Mouse (Mus musculus) kidney, adult 8-10 months (tissue): ENCODE data around the gene Rap1gap2.
"Not testable (repeated sequence)": the region's sequence is repeated elsewhere in the genome, so short reads cannot be mapped to it uniquely, and the experiment has no call there.

Experiments
- DNase-seq, 2 experiments: peaks; one replicate each; pipeline ENCODE4 v3.0.0; 2022

Rap1gap2 gene

DNA sequence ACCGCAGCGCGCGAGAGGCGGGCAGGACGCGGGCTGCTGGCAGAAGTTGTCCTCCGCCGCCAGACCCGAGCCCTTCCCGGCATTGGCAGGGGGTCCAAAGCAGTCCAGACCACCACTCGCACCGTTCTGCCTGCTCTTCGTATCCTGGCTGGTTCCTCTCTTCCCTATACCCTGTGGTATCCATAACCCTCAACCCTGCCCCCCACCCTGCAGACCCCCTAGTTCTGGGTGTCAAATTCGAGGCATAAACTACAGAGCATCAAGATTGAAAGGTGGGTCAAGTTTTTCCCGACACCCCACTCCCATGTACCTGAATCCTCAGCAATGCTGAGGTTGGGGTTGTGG, 9.2 kb upstream of the Rap1gap2 start:
- no peak for DNase-seq

DNA sequence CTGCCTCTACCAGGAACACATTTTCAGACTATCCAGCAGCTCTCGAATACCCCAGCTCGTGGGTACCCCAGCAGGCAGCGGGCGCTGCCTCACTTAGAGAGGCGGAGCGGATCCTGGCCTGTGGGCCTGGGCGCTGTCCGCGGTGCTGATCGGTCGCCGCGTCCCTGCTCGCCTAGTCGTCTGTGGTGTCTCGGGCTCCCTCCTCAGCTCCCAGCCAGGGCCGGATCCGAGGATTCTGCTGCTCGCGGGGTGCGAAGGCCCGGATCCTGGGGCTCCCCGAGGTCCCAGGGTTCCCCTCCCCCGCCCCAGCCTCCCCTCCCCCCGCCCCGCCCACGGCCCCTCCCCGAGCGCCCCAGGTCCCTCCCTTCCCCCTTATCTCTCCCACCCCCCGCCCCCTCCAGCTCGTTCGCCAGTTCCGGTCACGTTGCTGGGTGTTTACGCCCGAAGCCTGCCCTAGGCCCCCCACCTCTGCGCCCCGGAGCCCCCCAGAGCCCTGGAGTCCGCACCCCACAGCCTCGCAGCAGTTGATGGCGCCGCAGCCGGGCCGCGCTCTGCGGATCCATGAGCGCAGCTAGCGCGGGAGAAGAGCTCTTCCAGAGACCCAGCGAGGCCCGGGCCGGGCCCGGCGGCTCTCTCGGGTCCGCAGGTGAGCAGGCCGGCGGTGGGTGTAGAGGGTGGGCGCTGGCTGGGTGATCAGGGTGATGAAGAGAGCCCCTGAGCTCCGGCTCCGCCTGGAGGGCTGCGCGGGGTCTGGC, 8.7 kb upstream of the Rap1gap2 start, which contains the start of gene Ccdc92b:
Gene Ccdc92b, plus strand, starts transcription at position 405 of the 755 bp plus-strand sequence.
- peak; percentile 51 to 83 for DNase-seq

DNA sequence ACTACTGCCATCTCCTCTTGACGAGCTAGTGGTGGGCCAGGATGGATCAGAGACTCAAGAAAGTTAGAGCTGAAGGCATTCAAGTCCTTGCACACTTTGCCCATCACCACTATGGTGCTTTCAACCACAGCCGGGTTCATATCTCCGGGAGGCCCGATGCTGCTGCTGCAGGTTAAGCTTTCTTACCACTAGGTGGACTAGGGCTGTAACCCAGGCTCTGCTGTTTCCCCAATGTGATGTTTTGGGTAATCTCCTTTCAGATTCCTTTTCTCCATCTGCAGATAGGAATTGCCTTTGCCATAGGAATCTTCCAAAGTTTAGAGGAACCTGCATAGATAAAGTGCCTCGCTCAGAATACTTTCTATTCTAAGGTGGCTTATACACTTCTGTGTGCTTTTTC, 4.9 kb upstream of the Rap1gap2 start:
- no peak for DNase-seq

DNA sequence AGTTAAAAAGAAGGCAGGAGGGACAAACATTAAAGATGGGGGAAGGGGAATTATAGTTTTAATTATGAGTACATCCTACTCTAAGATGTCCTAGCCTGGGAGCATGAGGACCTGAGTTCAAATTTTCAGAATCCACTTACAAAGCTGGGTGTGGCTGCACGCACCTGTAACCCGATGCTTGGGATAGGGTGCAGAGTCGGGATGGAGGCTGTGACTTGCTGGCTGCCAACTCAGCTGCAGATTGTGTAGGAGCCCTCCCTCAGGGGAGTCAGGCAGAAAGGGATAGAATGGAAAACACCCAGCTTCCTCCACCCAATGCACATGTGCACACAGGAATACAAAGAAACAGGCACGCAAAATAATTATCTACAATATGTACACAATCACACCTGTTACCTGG, 2.7 kb upstream of the Rap1gap2 start:
- DNase-seq, result no peak

DNA sequence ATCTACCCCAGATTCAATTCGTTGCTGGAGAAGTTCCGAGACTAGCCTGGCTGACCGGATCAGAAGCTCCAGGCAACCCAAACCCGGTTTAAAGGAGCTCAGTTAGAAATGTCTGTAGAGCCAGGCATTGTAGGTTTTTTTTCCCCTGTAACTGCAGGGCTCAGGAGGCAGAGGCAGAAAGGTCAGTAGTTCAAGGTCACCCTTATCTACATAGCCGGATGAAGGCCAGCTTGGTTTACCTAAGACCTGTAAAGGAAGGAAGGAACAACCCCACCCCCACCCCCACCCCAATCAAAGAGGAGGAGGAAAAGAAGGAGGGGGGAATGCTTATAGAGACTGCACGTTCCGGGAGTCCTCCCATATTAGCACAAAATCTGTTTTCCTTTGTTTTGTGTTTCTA, 722 bp upstream of the Rap1gap2 start:
- no peak for DNase-seq

DNA sequence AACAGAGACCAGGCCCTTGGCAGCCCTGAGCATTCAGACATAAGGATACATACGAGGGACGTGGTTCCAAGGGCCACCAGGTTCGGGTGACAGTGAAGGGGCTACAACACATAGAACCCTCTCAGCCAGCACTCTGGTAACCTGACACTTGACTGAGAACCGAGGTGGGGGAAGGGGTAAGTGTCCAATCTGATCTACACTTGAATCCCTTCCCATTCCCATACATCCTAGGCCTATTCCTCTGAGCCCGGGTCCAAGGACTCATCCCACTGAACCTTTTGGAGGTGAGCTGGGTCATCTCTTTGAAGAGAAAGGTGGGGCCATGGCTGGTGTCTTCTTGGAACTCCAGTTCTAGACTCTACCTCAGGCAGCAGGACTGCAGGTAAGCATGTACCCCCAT, 647 bp downstream of the Rap1gap2 start:
- DNase-seq, result no peak

DNA sequence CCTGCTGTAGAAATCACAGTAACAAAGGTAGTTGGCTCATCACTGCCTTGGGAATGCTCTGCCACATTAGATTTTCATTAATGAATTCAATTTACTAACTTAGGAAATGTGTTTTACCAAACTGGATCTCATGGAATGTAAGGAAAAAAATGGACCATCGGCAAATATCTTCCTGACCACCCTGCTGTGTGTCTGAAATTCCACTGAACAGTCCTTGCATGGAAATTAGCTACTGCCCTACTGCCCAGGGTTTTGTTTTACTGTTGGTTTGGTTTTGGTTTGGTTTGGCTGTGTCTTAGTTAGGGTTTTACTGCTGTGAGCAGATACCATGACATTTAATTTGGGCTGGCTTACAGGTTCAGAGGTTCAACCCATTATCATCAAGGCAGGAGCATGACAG, 8.4 kb downstream of the Rap1gap2 start:
- no peak for DNase-seq

DNA sequence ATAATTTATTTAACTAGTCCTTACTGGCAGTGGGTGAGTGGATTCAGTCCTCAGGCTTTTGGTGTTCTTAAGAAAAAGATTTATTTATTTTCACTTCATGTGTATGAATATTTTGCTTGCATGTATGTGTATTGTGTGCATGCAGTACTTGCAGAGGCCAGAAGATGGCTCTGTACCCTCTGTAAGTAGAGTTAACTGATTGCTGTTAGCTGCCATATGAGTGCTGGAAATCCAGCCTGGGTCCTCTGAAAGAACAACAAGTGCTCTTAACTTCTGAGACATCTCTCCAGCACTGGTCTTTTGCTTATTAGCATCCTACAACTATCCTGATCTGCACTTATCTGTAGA, 12.8 kb downstream of the Rap1gap2 start:
- DNase-seq, result no peak

DNA sequence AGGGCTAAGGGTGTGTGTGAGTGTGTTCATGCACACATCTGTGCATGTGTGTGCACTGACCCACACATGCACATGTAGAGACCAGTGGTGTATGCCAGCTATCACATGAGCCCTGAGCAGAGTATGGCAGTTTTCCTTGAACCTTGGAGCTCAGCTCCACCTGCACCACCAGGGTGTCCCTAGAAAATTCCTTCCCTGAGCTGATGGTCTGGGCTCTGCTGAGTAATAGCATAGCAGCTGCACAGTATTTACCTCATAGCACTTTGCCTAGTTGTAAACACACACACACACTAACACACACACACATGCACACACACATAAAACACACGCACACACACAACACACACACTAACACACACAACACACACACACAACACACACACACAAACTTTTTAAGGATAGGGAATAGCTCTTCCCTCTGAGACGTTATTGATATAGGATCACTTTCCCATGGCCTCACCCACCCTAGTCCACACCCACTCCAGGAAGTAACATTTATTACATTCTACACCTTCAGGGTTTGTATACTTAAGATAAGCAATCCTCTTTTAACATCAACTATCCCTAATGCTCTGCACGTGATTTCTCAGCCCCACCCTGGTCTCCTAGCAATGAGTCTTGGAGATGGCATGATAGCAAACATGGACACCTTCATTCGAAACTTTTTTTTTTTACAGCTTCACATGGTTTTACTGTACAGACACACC, 13.3 kb downstream of the Rap1gap2 start:
- no peak for DNase-seq

DNA sequence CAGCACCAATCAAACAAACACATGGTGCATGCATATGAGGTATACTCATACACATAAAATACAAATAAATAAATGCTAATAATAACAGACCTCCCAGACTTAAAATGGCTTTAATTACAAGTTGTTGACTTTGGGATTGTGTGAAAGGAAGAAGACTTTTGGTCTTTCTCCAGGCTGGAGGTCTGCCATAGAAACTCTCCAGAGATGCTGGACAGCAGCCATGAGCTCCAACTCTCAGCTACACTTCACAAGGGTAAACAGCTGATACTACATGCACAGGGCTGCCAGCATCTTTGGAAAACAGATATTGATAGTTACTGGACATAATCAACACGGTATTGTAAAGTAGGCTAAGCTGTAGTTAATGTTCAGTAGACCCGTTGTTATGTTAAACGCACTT, 18.5 kb downstream of the Rap1gap2 start:
- no peak for DNase-seq

DNA sequence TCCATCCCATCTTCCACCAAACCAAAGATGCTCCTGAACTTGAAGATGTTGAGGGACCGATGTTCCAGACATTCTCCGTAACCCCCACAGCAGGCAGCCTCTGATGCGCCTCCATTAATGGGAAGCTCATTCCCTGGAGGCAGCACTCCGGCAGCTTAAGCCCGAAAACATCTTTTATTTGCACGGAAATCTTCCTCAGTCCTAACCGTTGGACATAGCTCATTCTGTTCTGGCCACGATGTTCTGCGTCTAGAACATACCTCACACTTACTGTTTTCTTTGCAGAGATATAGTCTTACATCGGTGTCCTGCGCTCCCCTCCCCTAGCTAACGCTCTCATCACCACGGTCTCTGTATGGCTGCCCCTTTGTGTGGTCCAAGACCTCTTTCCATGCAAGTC, 20.0 kb downstream of the Rap1gap2 start:
- no peak for DNase-seq

DNA sequence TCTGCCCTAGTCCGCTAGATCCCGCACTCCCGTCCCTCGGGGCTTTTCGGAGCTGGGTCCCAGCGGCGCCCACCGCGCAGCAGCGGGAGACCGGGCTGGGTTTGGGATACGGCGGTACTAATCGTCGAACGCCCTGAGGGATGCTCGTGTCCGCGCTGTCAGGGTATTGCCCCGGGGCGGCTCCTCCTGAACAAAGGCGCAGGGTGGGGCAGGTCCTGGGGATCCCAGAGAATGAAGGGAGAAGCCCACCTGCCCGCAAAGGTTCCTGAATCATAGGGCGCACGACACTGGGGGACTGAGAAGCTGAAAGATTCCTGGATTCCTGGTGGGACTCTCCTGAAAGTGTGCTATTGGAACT, 20.5 kb downstream of the Rap1gap2 start:
- DNase-seq, result no peak

DNA sequence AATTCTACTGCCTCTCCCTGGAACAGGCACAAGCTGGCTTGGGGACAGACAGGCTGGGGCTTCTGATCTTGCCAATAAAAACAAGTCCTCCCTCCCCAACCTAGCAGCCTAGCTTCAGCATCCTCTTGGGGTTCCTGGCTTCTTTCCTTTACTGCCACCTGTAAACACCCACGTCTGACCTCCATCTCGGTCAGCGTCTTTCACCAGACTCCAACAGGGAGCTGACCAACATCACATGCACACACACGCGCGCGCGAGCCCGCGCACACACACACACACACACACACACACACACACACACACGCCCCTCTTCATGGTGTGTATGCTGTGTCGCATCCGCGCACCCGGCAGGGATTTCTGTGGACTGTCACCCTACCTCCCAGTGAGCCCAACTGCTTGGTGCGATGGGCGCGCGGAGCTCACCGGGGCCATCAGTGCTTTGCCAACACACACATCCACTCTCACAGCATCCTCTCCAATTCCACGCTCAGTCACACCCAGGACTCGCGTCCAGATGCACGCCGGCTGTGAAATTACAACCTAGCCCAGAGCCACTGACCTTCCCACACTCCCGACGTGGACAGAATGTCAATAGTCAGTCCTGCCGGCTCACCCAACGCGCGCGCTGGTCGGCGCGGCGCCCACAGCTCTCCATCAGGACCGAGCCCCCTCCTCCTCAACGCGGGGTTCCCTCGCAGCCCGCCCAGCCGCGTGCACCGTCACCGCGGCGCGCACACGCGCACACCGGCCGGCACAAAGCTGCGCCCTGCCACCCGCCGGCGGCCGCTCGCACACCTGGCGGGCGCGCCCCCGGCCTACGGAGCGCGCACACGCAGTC, 21.1 kb downstream of the Rap1gap2 start:
- no peak for DNase-seq

DNA sequence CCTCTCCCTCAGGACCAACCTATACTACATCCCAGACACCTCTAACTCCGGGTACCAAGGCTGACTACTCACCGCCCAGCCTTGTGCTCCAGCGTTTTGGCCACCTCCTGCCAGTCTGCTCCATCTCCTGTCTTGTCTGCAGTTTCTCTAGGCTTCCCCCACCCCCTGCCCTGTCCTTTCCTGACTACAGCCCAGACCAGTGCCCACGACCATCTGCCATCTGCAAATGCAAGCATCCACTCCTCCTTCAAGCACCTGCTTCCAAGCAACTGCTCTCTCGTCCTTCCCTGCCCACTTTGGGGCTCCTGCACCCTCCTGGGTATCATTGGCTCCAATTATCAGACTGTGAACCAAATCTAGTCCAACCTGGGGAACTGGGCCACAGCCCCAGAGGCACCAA, 24.3 kb downstream of the Rap1gap2 start:
- DNase-seq, result no peak

DNA sequence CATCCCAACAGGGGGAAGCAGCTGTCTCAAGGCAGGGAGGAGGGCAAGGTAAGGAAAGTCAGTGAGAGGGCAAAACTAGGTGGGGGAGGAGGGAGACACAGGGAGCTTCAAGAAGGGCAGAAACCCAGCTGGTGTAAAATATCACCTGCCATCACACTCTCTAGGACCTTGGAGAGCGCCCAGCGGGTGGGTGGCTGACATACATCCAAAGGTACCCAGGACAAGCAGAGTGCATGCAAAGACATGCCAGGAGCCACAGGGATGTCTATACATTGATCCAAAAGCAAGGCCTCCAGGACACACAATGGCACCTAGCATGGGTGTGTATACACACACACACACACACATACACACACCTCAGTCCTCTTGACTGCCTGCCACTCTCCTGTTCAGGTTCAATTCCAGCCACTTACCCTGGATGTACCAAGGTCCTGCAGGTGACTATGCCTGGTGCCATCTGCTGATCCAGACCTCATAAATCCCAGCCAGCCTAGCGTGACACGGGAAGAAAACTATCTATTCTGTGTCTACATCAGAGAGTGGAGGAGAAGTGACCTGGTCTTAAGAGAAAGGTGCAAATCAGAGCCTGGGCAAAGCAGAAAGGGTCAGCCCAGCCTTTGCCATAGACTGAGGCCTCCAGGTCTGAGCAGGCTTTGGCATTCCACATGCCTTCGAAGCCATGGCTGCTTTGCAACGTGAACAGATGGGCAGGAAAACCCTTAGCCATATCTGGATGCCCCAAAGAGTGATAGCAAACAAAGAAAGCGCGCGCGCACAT, 25.6 kb downstream of the Rap1gap2 start:
- no peak for DNase-seq

DNA sequence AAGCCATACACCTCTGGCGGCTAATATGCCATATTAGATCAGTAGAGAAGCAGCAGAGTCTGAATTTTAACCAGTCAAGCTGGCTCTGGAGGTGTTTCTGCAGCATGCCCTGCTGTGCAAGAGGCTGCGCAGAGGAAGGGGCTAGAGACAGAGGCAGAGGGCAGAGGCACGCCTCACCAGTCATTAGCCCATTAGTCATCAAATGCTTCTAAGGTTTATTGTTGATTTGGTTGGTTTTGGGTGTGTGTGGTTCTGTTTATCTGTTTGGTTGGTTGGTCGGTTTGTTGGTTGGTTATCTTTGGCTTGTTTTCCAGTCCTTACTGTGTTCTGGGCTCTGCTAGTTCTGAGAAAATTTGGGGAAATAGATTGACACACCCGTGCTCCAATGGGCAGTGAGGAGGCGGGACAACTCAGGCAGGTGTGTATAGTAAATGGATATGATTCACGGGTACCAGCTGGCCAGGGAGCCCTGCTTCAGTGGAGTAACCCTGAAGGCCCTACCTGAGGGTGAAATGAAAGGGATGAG, 26.8 kb downstream of the Rap1gap2 start:
- DNase-seq, result no peak

DNA sequence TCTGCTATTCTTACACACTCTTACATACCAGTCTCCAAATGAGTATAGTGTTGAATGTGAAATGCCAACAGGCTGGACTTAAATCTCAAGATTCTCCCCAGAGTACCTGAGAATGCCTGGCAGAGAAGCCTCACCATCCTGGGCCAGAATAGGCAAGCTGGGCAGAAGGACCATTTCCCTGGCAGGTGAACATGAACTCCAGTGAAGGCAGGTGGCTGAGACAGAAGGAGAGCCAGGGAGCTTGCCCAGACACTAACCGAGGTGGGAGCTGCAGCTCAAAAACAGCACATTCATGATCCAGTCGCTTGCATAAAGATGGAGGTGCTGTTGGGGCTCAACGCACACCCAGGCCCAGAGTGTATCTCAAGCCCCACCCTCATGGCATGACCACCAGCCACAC, 28.3 kb downstream of the Rap1gap2 start:
- DNase-seq, result no peak

DNA sequence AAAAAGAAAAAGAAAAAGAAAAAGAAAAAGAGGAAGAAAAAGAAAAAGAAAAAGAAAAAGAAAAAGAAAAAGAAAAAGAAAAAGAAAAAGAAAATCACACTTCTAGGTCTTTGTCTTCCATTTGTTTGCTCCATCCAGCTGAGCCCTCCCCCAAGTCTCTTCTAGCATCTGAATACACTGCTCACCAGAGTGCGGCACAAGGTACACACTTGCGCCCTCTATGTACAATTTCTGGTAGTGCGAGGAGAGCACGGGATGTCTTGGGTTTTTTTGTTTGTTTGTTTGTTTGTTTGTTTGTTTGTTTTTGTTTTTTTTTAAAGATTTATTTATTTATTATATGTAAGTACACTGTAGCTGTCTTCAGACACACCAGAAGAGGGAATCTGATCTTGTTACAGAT, 29.4 kb downstream of the Rap1gap2 start:
- not testable (repeated sequence) for DNase-seq

DNA sequence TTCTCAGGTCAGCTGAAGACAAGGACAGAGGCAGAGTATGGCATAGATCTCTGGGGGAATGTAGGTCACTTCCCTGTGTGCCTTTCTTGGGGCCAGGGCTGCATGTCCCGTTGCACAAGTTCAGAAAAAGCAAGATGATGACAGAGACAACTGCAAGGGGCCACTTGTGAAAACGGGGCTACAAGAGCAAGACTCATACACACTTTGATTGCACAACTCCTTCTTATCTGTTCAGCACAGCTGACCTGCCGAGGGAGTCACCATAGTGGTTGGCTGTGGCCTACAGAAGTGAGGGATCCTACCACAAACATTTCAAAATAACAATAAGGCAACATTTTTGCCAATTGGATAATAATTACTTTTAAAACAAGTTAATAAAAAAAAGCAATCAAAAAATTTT, 33.6 kb downstream of the Rap1gap2 start:
- no peak for DNase-seq

DNA sequence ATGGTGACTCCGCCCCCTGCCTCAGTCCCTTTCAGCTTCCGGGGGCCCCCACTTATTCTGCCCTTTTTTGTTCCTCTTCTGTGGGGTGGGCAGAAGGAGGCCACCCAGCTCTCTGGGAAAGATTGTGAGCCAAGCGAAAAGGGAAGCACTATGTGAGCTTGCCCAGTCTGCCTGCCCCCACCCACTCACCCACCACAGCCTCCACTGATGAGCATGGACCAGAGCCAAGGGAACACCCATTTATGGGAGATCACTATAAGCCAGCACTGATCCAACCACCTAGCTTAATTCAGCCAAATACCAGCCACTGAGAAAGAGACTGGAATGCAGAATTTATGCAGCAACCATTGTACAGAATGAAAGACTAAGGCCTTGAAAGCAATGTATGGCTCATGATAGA, 34.8 kb downstream of the Rap1gap2 start:
- no peak for DNase-seq

DNA sequence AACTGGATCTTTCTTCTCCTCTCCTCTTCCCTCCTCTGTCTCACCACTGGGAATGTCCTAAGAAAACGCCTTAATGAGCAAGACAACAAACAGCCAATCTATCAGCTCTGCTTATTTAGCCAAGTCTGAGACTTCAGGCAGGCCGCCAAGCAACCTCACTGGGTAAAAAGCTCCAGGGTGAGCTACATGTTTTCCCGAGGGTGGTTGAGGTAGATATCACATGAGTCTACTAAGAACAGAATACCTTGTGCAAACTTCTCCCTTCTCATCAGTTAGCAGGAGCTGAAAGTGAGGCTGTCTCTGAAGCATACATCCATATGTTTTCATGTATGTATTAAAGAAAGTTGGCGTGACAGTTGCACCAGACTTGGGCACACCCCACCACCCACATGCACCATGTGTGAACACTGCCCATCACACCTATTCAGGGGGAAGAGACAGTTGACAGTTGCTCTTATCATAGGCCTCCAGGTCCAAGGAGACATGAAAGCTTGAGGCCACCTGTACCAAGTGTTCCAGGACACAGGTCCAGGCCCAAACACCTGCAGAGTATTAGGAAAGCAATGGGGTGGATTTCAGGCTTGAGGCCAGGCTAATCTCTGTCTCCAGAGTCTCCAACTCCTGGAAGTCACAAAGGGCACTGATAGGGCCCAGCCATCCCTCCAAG, 35.8 kb downstream of the Rap1gap2 start:
- DNase-seq, result no peak

DNA sequence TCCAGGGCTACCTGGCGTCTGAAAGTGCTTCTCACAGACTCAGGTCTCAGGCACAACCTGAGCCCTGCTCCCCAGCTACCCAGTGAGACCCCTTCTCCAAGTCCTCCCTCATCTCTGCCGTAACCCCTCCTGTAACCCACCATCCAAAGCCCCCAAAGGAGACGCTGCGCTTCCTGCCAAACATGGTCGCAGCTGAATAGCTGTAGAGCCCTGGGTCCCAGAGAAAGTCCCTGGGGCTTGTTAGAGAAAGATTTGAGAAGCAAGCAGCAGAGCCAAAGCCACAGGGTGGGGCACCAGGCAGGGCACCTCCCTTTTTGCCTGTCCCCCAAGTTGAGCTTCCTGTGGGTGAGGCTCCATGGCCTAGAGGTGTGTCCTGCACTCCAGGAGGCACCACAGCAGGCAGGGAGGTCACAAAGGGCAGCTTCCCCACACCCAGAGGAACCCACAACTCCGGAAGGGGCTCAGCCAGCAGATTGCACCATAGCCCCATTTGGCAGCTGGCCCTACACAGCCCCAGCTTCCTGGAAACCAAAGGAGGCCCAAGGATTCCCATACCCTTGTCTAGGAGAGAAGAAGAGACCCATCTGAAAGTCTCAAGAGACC, 38.2 kb downstream of the Rap1gap2 start:
- no peak for DNase-seq
